Mouse (Mus musculus) E14TG2a.4 (cell line): ENCODE results near the gene Hectd4.

Experiments
- H3K27me3 ChIP-seq: 2 replicates; pipeline ENCODE4 v1.6.1; 2014; ENCODE audit warnings: low read length, control low read depth; ENCODE audit not compliant: insufficient read depth
- H3K36me3 ChIP-seq: 2 replicates; pipeline ENCODE4 v1.6.1; 2014; ENCODE audit warnings: low read length, control low read depth; ENCODE audit not compliant: insufficient read depth
- H3K4me1 ChIP-seq: replicated peaks from 2 replicates; pipeline ENCODE4 v1.6.1; 2014; ENCODE audit warnings: low read depth, low read length, control low read depth
- H3K4me3 ChIP-seq: replicated peaks from 2 replicates; pipeline ENCODE4 v1.5.1; 2014; ENCODE audit warnings: mild to moderate bottlenecking, low read length
- H3K9me3 ChIP-seq: 2 replicates; pipeline ENCODE4 v1.6.1; 2014; ENCODE audit warnings: low read length, control low read depth
- CTCF ChIP-seq: conservative IDR thresholded peaks from 2 replicates; pipeline ENCODE4 v1.5.1; 2014; ENCODE audit warnings: low read length
- NANOG ChIP-seq: IDR thresholded peaks from 2 replicates; pipeline ENCODE4 v1.6.1; 2014; ENCODE audit warnings: borderline replicate concordance, low read length, mixed read lengths
- POU5F1 ChIP-seq: IDR thresholded peaks from 2 replicates; pipeline ENCODE4 v1.6.1; 2014; ENCODE audit warnings: low read length, borderline replicate concordance

Gene Hectd4

DNA sequence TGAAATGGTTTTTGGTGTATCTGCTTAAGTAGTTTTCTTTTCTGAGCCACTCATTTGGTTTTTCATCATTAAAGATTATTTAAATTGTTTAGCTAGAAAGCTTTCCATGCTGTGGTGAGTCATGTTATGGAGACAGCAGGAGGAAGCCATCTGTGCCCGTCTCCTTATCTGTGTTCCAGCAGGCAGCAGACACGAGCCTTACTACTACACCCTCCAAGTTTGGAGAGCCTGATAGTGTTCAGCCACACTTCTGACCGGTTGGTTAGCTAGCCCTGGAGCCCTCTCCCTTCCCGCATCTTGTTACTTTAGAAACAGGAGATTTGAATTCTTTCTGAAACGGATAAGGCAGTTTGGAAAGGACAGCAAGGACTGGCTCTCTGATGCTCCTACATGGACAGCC lies 16.2 kb downstream of the Hectd4 start:
- Histone ChIP-seq H3K4me3 (no peak overlapping the region), H3K9me3 (no peaks in the 10 kb centered on the region)
- TF ChIP-seq CTCF (no peak), NANOG (no peak), POU5F1 (no peak)

DNA sequence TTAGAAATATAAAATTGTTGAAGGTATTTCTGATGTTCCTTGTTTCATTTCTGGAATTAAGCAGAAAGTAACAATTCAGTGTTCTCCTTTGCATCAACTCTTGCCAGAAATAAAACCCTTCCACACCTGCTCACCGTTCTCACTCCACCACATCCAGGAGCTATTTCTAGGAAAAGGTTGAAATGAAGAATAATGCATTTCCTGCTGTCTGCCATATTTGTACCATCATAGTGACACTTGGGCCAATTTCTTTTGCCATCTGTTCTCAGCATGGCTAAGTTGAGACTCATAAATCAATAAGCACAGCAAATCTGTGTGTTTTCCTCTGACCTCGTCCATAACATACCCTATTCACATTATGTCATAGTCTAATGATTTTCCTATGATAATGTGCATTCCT lies 18.2 kb downstream of the Hectd4 start:
- no peaks in the 10 kb centered on the region for H3K4me1 ChIP-seq
- H3K36me3 ChIP-seq, result no peaks in the 10 kb centered on the region
- no peak for TF ChIP-seq POU5F1
- no peak for TF ChIP-seq NANOG
- no peak for TF ChIP-seq CTCF
- no peak overlapping the region for H3K4me3 ChIP-seq
- H3K9me3 ChIP-seq, result no peaks in the 10 kb centered on the region
- no peaks in the 10 kb centered on the region for H3K27me3 ChIP-seq

More for the DNA sequence above, 16.2 kb downstream of the Hectd4 start:
- Histone ChIP-seq H3K4me1 (no peaks in the 10 kb centered on the region), H3K27me3 (no peaks in the 10 kb centered on the region), H3K36me3 (no peaks in the 10 kb centered on the region)

DNA sequence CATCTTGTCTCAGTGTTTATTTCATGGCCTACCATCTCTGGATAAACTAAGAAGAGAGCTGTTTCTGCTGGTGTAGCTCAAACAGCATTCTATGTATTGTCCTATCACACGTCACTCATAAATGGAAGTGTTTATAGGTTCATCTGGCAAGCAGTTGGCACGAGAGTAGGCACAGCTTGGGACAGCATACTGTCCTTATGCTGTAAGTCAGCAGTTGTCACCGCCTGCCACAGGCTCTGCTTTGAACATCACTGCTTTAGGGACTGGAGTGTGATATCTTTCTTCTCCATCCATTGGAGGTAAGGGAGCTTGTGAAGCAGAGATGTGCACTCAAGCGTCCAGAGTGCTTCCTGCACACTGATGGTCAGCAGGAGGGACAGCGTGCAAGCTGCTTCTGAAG lies 19.8 kb downstream of the Hectd4 start:
- no peaks in the 10 kb centered on the region for H3K27me3 ChIP-seq
- H3K36me3 ChIP-seq, result no peaks in the 10 kb centered on the region; the same call in 1 of the 2 replicates
- H3K4me3 ChIP-seq, result no peak overlapping the region
- no peaks in the 10 kb centered on the region for H3K4me1 ChIP-seq
- TF ChIP-seq NANOG (no peak), POU5F1 (no peak), CTCF (no peak)
- no peaks in the 10 kb centered on the region for H3K9me3 ChIP-seq

DNA sequence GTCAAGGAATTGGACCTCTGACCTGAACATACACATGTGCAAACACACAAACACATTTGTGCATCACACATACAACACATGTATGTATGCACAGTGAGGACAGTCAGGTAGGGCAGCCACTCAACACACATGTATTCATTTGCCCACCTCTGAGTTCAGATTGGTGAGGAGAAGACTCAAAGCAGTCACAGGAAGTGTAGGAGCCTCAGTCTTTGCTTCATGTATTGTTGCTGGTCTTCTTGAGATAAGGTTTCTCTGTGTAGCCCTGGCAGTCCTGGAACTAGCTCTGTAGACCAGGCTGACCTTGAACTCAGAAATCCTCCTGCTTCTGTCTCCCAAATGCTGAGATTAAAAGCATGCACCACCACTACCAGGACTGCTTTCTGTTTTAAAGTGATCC lies 21.2 kb downstream of the Hectd4 start:
- Histone ChIP-seq H3K9me3 (no peaks in the 10 kb centered on the region), H3K4me1 (0 out of 2 replicates have a peak, but pooled peaks cover 4% of the 10 kb centered on the region), H3K4me3 (no peak overlapping the region), H3K36me3 (no peaks in the 10 kb centered on the region; the same call in 1 of the 2 replicates), H3K27me3 (no peaks in the 10 kb centered on the region)
- TF ChIP-seq CTCF (no peak), POU5F1 (no peak), NANOG (no peak)

DNA sequence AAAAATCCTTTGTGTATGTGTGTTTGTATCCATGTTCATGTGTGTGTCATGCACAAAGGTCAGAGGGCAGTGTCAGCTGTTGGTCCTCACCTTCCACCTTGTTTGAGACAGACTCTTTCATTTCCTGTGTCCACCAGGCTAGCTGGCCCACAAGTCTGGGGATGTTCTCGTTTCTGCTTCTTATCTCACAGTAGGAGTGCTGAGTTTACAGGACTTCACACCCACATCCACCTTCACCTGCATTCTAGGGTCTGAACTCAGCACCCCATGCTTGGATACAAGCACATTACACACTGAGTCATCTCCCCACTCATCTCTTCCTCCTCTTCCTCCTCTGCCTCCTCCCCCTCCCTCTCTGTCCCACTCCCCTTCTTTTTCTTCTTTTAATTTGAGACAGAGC lies 22.2 kb downstream of the Hectd4 start:
- TF ChIP-seq POU5F1 (no peak), CTCF (no peak), NANOG (no peak)
- 0 out of 2 replicates have a peak, but pooled peaks cover 4% of the 10 kb centered on the region for H3K4me1 ChIP-seq
- H3K9me3 ChIP-seq, result no peaks in the 10 kb centered on the region
- no peaks in the 10 kb centered on the region for H3K27me3 ChIP-seq
- H3K36me3 ChIP-seq, result no peaks in the 10 kb centered on the region; the same call in 1 of the 2 replicates
- H3K4me3 ChIP-seq, result no peak overlapping the region

DNA sequence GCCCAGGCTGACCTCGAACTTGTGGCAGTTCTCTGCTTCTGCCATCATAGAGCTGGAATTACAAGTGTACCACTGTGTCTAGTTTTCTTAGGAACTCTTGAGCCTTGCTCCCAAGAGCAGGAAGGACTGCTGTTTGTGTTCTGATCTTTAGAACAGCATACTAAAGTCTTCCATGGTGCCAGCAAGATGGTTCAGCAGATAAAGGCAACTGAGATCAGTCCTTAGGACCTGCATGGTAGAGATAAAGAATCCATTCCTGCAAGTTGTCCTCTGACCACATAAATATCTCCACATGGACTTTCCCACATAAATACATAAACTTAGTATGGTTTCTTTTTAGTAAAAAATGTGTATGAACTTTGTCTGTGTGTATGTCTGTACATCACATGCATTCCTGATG lies 22.7 kb downstream of the Hectd4 start:
- Histone ChIP-seq H3K4me1 (0 out of 2 replicates have a peak, but pooled peaks cover 4% of the 10 kb centered on the region), H3K36me3 (no peaks in the 10 kb centered on the region; the same call in 1 of the 2 replicates), H3K27me3 (no peaks in the 10 kb centered on the region), H3K9me3 (no peaks in the 10 kb centered on the region), H3K4me3 (no peak overlapping the region)
- TF ChIP-seq NANOG (no peak), POU5F1 (no peak), CTCF (no peak)

DNA sequence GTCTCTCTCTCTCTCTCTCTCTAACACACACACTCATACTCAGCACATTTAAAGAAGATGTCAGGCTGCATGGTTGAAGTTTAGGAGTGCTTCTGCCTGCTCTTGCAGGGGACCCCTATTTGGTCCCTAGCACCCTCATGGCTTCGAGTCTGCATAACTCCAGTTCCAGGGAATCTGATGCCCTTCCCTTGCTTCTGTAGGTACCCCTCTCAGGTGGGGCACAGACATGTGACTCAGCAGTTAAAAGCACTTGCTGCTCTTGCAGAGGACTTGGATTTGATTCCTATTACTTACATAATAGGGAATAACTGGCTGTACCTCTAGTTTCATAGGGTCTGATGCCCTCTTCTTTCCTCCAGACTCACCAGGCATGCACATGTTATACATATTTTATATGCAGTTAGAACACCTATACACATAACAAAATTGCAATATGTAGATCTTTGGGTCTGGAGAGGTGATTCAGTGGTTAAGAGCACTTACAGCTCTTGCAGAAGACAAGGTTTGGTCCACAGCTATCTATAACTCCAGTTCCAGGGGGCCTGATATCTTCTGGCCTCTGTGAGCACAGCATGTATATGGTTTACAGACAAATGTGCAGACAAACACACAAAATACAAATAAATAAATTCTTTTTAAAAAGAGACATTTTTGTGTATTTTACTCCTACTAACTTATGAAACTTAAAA lies 23.8 kb downstream of the Hectd4 start:
- Histone ChIP-seq H3K36me3 (no peaks in the 10 kb centered on the region; the same call in 1 of the 2 replicates), H3K9me3 (no peaks in the 10 kb centered on the region), H3K27me3 (no peaks in the 10 kb centered on the region), H3K4me3 (no peak overlapping the region), H3K4me1 (0 out of 2 replicates have a peak, but pooled peaks cover 4% of the 10 kb centered on the region)
- TF ChIP-seq POU5F1 (no peak), NANOG (no peak), CTCF (no peak)

DNA sequence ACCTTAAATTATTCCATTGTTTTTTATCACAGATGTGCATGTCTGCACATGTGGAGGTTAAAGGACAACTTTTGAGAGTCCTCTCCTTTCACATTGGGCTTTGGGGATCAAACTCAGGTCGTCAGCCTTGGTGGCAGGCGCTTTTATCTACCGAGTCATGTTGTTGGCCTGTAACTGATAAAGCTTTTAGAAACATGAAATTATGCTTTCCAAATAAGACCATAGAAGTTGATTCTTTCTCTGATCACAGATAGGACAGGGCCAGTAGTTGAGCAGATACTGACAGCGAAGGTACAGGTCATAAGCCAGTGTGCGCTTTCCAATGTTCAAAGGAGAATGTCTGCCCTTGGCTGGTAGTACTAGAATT lies 24.3 kb downstream of the Hectd4 start:
- no peak for TF ChIP-seq CTCF
- Histone ChIP-seq H3K4me3 (no peak overlapping the region), H3K9me3 (no peaks in the 10 kb centered on the region), H3K4me1 (0 out of 2 replicates have a peak, but pooled peaks cover 4% of the 10 kb centered on the region), H3K27me3 (no peaks in the 10 kb centered on the region), H3K36me3 (no peaks in the 10 kb centered on the region; the same call in 1 of the 2 replicates)

DNA sequence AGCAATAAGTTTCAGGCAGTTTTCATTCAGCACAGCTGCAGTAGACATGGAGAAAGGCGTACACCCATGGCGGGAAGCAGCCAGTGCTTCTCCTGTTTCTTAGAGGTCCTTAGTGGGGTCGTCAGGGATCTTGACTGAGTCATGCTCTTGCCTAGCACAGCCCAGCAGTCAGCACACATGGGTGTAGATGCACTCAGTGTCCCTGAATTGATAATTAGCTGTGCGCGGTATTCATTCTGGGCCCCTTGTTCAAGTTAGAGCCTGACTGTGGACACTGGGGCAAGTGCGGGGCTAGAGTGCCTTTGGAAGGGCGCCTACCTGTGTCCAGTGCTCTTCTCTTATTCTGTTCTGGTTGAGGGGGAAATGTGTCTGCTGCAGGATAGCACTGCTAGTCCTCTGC lies 25.2 kb downstream of the Hectd4 start:
- no peak for TF ChIP-seq CTCF
- no peak for TF ChIP-seq NANOG
- no peak for TF ChIP-seq POU5F1
- no peak overlapping the region for H3K4me3 ChIP-seq
- no peaks in the 10 kb centered on the region for H3K27me3 ChIP-seq
- H3K36me3 ChIP-seq, result no peaks in the 10 kb centered on the region; the same call in 1 of the 2 replicates
- H3K9me3 ChIP-seq, result no peaks in the 10 kb centered on the region
- 0 out of 2 replicates have a peak, but pooled peaks cover 4% of the 10 kb centered on the region for H3K4me1 ChIP-seq
